Comparison of ENCODE assay signal across 32 mouse cellular contexts in genomic region chr5:42067075-42067474, GRCm38 (mm10). TPM values are rescaled to one million over a fixed set of nuclear protein-coding genes. Genes with fewer than 3 reads are reported as not detected.
DNase-seq lines count a peak whose midpoint lies in the region; ATAC-seq and TF ChIP-seq lines count a peak whose summit lies in the region.
"Had no signal": no experiment of that assay in that cellular context is flagged by ENCODE, and none has a peak within 500 bp of the region (broad histone marks: within the 10 kb centered on the region; RNA-seq: fewer than 3 reads in every experiment).

No protein-coding gene starts in this region.

- H3K27ac ChIP-seq in forebrain, embryonic 13.5 days, result no peak overlapping the region
- H3K27ac ChIP-seq in forebrain, postnatal 0 days (ENCODE audit: low read depth, low read length), result no peak overlapping the region
- H3K27ac ChIP-seq in midbrain, embryonic 13.5 days, result no peak overlapping the region
- no peak overlapping the region for H3K27ac ChIP-seq in midbrain, embryonic 10.5 days (replicated peaks)
- peak overlapping the region; percentile 46; the same call in 1 of the 2 replicates for H3K27ac ChIP-seq in hindbrain, embryonic 13.5 days
- H3K27ac ChIP-seq in neural tube, embryonic 14.5 days (ENCODE audit: low read depth, low read length), result no peak overlapping the region
- H3K27ac ChIP-seq: gastrocnemius, adult 2 months; heart, adult 2 months; left cerebral cortex, adult 2 months; limb, embryonic 12.5 days; liver, embryonic 15.5 days; lung, embryonic 15.5 days; stomach, embryonic 15.5 days had no signal

- WGBS in forebrain, embryonic 13.5 days, result 46% methylated on average over 3 of the region's 3 CpGs
- 40% methylated on average over 3 of the region's 3 CpGs for WGBS in forebrain, postnatal 0 days
- WGBS in midbrain, embryonic 13.5 days, result 77% methylated on average over 3 of the region's 3 CpGs
- WGBS in midbrain, embryonic 10.5 days, result 86% methylated on average over 3 of the region's 3 CpGs
- WGBS in hindbrain, embryonic 13.5 days, result 64% methylated on average over 3 of the region's 3 CpGs
- WGBS in neural tube, embryonic 14.5 days, result 61% methylated on average over 3 of the region's 3 CpGs

- no peak overlapping the region for H3K4me3 ChIP-seq in forebrain, embryonic 13.5 days
- H3K4me3 ChIP-seq in forebrain, postnatal 0 days (ENCODE audit: low read depth, low read length), result no peak overlapping the region
- no peak overlapping the region for H3K4me3 ChIP-seq in midbrain, embryonic 13.5 days (replicated peaks)
- no peak overlapping the region for H3K4me3 ChIP-seq in midbrain, embryonic 10.5 days
- no peak overlapping the region for H3K4me3 ChIP-seq in hindbrain, embryonic 13.5 days
- no peak overlapping the region for H3K4me3 ChIP-seq in neural tube, embryonic 14.5 days (ENCODE audit: low read depth, low read length)
- H3K4me3 ChIP-seq: gastrocnemius, adult 2 months; heart, adult 2 months; heart, embryonic 12.5 days; left cerebral cortex, adult 2 months; limb, embryonic 12.5 days; liver, embryonic 15.5 days; lung, embryonic 15.5 days; stomach, embryonic 15.5 days had no signal

- H3K27me3 ChIP-seq in forebrain, embryonic 13.5 days, result no peaks in the 10 kb centered on the region
- H3K27me3 ChIP-seq in forebrain, postnatal 0 days (ENCODE audit: insufficient read depth, low read length), result no peaks in the 10 kb centered on the region
- no peaks in the 10 kb centered on the region for H3K27me3 ChIP-seq in midbrain, embryonic 13.5 days
- no peaks in the 10 kb centered on the region for H3K27me3 ChIP-seq in midbrain, embryonic 10.5 days (ENCODE audit: low read depth, poor library complexity, severe bottlenecking)
- H3K27me3 ChIP-seq in hindbrain, embryonic 13.5 days, result no peaks in the 10 kb centered on the region
- H3K27me3 ChIP-seq in neural tube, embryonic 14.5 days (ENCODE audit: control insufficient read depth, insufficient read depth, low read length), result no peaks in the 10 kb centered on the region
- H3K27me3 ChIP-seq: heart, embryonic 12.5 days; limb, embryonic 12.5 days; liver, embryonic 15.5 days; lung, embryonic 15.5 days; Patski; stomach, embryonic 15.5 days had no signal

- no peaks in the 10 kb centered on the region for H3K9me3 ChIP-seq in forebrain, embryonic 13.5 days (replicated peaks)
- H3K9me3 ChIP-seq in forebrain, postnatal 0 days (ENCODE audit: low read length), result no peaks in the 10 kb centered on the region
- no peaks in the 10 kb centered on the region for H3K9me3 ChIP-seq in midbrain, embryonic 13.5 days
- no peaks in the 10 kb centered on the region for H3K9me3 ChIP-seq in midbrain, embryonic 10.5 days (replicated peaks)
- no peaks in the 10 kb centered on the region for H3K9me3 ChIP-seq in hindbrain, embryonic 13.5 days
- no peaks in the 10 kb centered on the region for H3K9me3 ChIP-seq in neural tube, embryonic 14.5 days (ENCODE audit: control insufficient read depth, low read length)
- H3K9me3 ChIP-seq: limb, embryonic 12.5 days; liver, embryonic 15.5 days; lung, embryonic 15.5 days; stomach, embryonic 15.5 days had no signal

- H3K4me1 ChIP-seq in forebrain, embryonic 13.5 days, result peaks cover 12% of the 10 kb centered on the region
- H3K4me1 ChIP-seq in forebrain, postnatal 0 days (ENCODE audit: insufficient read depth), result no peaks in the 10 kb centered on the region
- 0 out of 2 replicates have a peak, but pooled peaks cover 3% of the 10 kb centered on the region for H3K4me1 ChIP-seq in midbrain, embryonic 13.5 days (replicated peaks)
- H3K4me1 ChIP-seq in midbrain, embryonic 10.5 days, result no peaks in the 10 kb centered on the region
- peaks cover 12% of the 10 kb centered on the region; the same call in 1 of the 2 replicates for H3K4me1 ChIP-seq in hindbrain, embryonic 13.5 days (replicated peaks)
- H3K4me1 ChIP-seq in neural tube, embryonic 14.5 days (ENCODE audit: control insufficient read depth, insufficient read depth, low read length), result no peaks in the 10 kb centered on the region
- H3K4me1 ChIP-seq: heart, embryonic 12.5 days; limb, embryonic 12.5 days; liver, embryonic 15.5 days; lung, embryonic 15.5 days; stomach, embryonic 15.5 days had no signal

- H3K9ac ChIP-seq in forebrain, embryonic 13.5 days, result no peak overlapping the region
- no peak overlapping the region for H3K9ac ChIP-seq in forebrain, postnatal 0 days
- no peak overlapping the region for H3K9ac ChIP-seq in midbrain, embryonic 13.5 days (replicated peaks)
- H3K9ac ChIP-seq in hindbrain, embryonic 13.5 days, result no peak overlapping the region
- no peak overlapping the region for H3K9ac ChIP-seq in neural tube, embryonic 14.5 days (replicated peaks; ENCODE audit: low read depth, low read length)
- H3K9ac ChIP-seq: heart, embryonic 12.5 days; limb, embryonic 12.5 days; liver, embryonic 15.5 days; lung, embryonic 15.5 days; stomach, embryonic 15.5 days had no signal

- no peak overlapping the region for H3K4me2 ChIP-seq in forebrain, embryonic 13.5 days
- H3K4me2 ChIP-seq in forebrain, postnatal 0 days (ENCODE audit: low read depth), result no peak overlapping the region
- no peak overlapping the region for H3K4me2 ChIP-seq in midbrain, embryonic 13.5 days (replicated peaks)
- H3K4me2 ChIP-seq in hindbrain, embryonic 13.5 days, result no peak overlapping the region
- no peak overlapping the region for H3K4me2 ChIP-seq in neural tube, embryonic 14.5 days (ENCODE audit: low read depth, low read length)
- H3K4me2 ChIP-seq: heart, embryonic 12.5 days; limb, embryonic 12.5 days; liver, embryonic 15.5 days; lung, embryonic 15.5 days; stomach, embryonic 15.5 days had no signal

- peak; percentile 44 for ATAC-seq in forebrain, embryonic 13.5 days
- no peak for ATAC-seq in forebrain, postnatal 0 days
- ATAC-seq in midbrain, embryonic 13.5 days, result peak; percentile 46
- ATAC-seq in hindbrain, embryonic 13.5 days (ENCODE audit: low FRiP score), result no peak; the same call in 1 of the 2 replicates
- ATAC-seq in neural tube, embryonic 14.5 days (ENCODE audit: low read depth), result peak; percentile 54; the same call in 1 of the 2 replicates
- no peak for ATAC-seq in megakaryocyte-erythroid progenitor cell, adult 5-6 weeks (replicated peaks; ENCODE audit: low FRiP score, low TSS enrichment, poor library complexity, severe bottlenecking)
- ATAC-seq: inflammation-experienced regulatory T-cells, adult 6 months; Patski had no signal

- no peak for TF ChIP-seq CTCF in forebrain, postnatal 0 days (IDR thresholded peaks at IDR 0.05; ENCODE audit: low read depth)

- no peak for DNase-seq in forebrain, postnatal 0 days
- no peak for DNase-seq in midbrain, embryonic 10.5 days (ENCODE audit: low spot score)
- DNase-seq: adrenal gland, postnatal 10 days; cerebellum, adult 9-10 months; cerebellum, postnatal 36 days; gastrocnemius, adult 2 months; heart, adult 2 months; heart, postnatal 4 days; kidney, adult 11 months; kidney, postnatal 14 days; layer of hippocampus, adult 9-11 months; right cerebral cortex, postnatal 14 days had no signal

- no peaks in the 10 kb centered on the region for H3K36me3 ChIP-seq in forebrain, embryonic 13.5 days (ENCODE audit: poor library complexity, severe bottlenecking)
- no peaks in the 10 kb centered on the region for H3K36me3 ChIP-seq in forebrain, postnatal 0 days (ENCODE audit: insufficient read depth)
- no peaks in the 10 kb centered on the region for H3K36me3 ChIP-seq in midbrain, embryonic 13.5 days
- no peaks in the 10 kb centered on the region for H3K36me3 ChIP-seq in midbrain, embryonic 10.5 days
- H3K36me3 ChIP-seq in hindbrain, embryonic 13.5 days, result no peaks in the 10 kb centered on the region
- no peaks in the 10 kb centered on the region for H3K36me3 ChIP-seq in neural tube, embryonic 14.5 days (ENCODE audit: control insufficient read depth, insufficient read depth, low read length)
- H3K36me3 ChIP-seq: heart, embryonic 12.5 days; limb, embryonic 12.5 days; liver, embryonic 15.5 days; lung, embryonic 15.5 days; stomach, embryonic 15.5 days had no signal

RNA-seq across cellular contexts. Expression of gene Gm16223, which starts 0.7 kb away (rescaled TPM):
- not detected in 2 replicates for polyA plus RNA-seq in forebrain, embryonic 13.5 days (2015; fragmentation: Nextera tagmentation; extraction: Ambion mirVana)
- total RNA-seq in forebrain, postnatal 0 days (2014; rRNA removed), result not detected in 2 replicates
- not detected in 2 replicates for polyA plus RNA-seq in forebrain, postnatal 0 days (2015; fragmentation: Nextera tagmentation; extraction: Ambion mirVana)
- not detected in 2 replicates for polyA plus RNA-seq in midbrain, embryonic 13.5 days (2015; fragmentation: Nextera tagmentation; extraction: Ambion mirVana)
- polyA plus RNA-seq in midbrain, embryonic 10.5 days (2016; fragmentation: Nextera tagmentation; extraction: Ambion mirVana), result not detected in 2 replicates
- polyA plus RNA-seq in hindbrain, embryonic 13.5 days (2015; fragmentation: Nextera tagmentation; extraction: Ambion mirVana), result not detected in 2 replicates
- 0.11 TPM in 1 of 2 replicates, not detected in the other for polyA plus RNA-seq in neural tube, embryonic 14.5 days (2014; fragmentation: Nextera tagmentation; extraction: Ambion mirVana)
- not detected in 2 replicates for total RNA-seq in megakaryocyte-erythroid progenitor cell, adult 5-6 weeks (2014; fragmentation: Nextera tagmentation)
- not detected in 2 replicates for total RNA-seq in megakaryocyte-erythroid progenitor cell, adult 5-6 weeks (2017)
- total RNA-seq: gastrocnemius, adult 2 months; heart, postnatal 4 days; liver, adult 2 months; megakaryocyte progenitor cell, adult 5-6 weeks; MEL; monocyte, adult 5-6 weeks had no signal
- polyA plus RNA-seq: embryonic facial prominence, embryonic 11.5 days; heart, adult 2 months; heart, embryonic 12.5 days; heart, postnatal 0 days; kidney, embryonic 14.5 days; limb, embryonic 12.5 days; liver, adult 2 months; liver, embryonic 15.5 days; lung, embryonic 15.5 days; stomach, embryonic 15.5 days had no signal

Comparison
In these comparisons a context has a peak if more than half of its experiments do, and no peak if none do; other contexts are left out.
1. ATAC-seq: peak in forebrain, embryonic 13.5 days (single experiment), midbrain, embryonic 13.5 days (single experiment) and neural tube, embryonic 14.5 days (single experiment); none in forebrain, postnatal 0 days (single experiment), hindbrain, embryonic 13.5 days (single experiment) and megakaryocyte-erythroid progenitor cell, adult 5-6 weeks (single experiment).